Mouse (Mus musculus) retina, embryonic 14.5 days (tissue): ENCODE data around the gene Men1.

Experiments
- DNase-seq: peaks from one replicate; pipeline ENCODE4 v3.0.0-alpha.2; 2015; ENCODE audit warnings: low spot score

Gene Men1

GRCm38 (mm10) chr19:6364317-6364725 lies 29.5 kb downstream of the Men1 start:
- DNase-seq: peak; percentile 91

DNA sequence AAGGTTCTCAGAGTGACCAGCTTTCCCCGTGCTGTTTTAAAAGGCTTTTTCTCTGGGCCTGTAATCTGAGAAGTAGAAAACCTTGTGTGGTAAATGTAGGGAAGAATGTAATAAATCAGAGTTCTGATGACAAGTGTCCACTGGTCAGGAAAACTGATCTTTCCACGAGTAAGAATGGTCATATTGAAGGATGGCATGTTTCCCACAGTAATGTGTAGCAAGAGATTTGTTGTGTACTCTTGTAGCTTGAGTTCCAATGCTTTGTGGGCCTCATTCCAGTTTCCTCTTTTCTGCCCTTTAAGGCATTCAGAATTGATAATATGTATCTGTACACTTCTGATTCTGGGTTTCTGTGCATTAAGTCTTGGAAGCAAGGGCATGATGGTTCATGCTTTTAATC lies 30.1 kb downstream of the Men1 start:
- no peak for DNase-seq

DNA sequence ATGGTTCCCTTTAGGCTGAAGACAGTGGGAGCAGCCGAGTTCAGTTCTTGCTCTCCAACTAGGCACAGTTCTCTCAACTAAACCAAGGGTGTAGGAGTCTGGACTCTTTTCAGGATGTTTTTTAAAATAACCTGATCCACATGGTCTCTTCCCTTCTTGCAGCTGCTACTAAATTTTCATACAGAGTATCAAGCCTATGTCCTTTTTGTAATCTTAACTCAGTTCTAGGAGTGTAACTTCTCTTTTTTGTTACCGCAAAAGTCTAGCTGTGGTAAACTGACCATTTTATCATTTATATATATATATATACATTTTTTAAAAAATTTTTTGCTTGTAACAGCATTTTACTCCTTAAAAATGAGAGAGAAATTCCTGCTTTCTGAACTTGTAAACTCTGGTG lies 35.4 kb downstream of the Men1 start:
- no peak for DNase-seq

DNA sequence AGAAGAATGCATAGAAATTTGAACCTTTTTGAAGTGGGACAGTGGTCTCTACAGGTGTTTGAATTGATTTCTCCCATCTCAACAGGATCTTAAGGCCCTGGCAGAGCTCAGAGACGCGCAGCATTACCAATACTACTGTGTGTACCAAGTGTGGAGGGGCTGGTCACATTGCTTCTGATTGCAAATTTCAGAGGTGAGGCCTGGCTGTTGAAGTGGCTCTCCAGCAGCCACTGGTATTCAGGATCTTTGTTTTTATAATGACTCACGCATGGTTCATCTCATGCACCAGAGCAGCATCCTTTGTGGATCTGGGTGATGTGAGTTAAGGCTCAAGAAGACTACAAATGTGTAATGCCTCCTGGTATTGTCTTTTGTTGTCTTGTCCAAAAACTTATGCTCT lies 37.7 kb downstream of the Men1 start:
- no peak for DNase-seq

- peak; percentile 88 for DNase-seq
Observed at GRCm38 (mm10) chr19:6373539-6374400, 39.0 kb downstream of the Men1 start.

DNA sequence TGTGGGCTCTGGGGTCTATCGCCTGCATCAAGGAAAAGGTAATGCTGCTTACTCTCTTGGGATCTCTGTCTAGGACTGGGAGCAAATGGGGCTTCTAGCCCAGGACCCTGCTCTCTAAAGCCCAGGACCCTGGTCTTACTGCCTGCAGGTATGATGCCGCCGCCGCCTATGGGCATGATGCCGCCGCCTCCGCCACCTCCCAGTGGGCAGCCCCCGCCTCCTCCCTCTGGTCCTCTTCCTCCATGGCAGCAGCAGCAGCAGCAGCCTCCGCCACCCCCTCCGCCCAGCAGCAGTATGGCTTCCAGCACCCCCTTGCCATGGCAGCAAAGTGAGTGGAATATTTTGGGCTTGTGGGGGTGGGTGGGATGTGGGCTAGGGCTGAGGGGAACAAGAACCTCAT lies 39.8 kb downstream of the Men1 start:
- no peak for DNase-seq

- no peak for DNase-seq
Observed at GRCm38 (mm10) chr19:6375423-6376254, 40.9 kb downstream of the Men1 start.

- peak; percentile 69 for DNase-seq
Observed at GRCm38 (mm10) chr19:6376255-6376564, 41.4 kb downstream of the Men1 start.

DNA sequence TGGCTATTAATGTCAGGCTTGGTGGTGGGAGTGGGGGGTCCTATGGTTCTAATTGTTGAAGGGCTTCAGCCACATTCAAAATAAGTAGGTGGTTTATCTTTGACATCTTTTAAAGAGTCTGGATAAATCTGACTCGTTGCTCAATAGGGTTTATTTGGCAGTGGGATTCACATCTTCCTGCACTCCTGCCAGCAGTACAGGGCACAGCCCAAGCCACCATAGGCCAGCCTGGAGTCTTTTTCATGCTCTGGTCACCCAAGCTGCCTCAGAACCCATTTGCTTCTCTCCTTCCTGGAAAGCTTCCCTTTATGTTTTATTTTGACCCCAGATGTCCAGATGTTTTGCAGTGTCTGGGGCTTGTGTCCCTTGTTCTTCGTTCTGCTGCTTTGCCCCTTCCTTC lies 41.9 kb downstream of the Men1 start:
- DNase-seq: no peak

GRCm38 (mm10) chr19:6377327-6378040 lies 42.7 kb downstream of the Men1 start:
- peak; percentile 32 for DNase-seq

DNA sequence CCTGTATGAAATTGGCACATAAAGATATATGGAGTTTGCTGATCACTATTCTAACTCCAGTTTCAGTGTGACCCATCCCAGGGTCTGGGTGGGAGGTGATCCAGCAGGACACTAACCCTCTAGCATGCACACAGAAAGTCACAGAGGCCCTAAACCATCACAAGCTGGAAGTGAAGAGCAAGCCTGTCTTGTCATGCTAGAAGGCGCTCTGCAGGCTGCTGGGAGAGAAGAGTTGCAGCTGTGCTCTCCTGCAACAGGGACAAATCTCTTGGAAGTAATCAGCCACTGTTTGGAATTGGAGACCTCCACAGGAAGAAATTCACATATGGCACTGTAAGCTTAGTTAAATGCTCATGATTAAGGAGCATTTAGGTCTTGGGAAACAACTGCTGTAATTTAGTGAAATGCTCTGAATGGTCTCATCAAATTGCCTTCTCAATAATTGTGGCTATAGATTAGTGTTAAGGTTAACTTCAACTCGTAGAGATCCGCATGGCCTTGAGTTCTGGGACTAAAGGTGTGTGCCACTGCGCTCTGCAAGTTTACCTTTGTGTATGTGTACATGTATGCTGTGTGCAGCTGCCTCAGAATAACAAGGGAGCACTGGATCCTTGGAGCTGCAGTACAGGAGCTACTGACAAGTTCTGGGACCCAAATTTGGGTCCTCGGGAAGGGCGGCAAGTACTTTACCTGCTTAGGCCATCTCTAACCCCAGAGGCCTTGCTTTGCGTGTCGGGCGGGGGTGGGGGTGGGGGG lies 45.8 kb downstream of the Men1 start:
- no peak for DNase-seq

DNA sequence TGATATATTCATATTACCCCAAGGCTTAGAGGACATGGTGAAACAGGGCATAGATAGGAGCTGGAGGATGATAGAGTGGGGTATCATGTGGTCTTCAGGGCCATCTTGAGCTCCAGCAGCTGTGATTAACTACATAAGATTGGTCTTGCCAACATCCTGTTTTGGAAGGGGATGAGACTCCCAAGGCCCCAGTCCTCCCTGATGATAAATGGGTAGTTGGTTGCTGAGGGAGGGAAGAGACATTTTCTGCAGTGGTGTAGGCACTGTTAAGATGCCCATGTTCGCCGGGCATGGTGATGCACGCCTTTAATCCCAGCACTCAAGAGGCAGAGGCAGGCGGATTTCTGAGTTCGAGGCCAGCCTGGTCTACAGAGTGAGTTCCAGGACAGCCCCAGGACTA lies 46.5 kb downstream of the Men1 start:
- DNase-seq: no peak

- no peak for DNase-seq
Observed at GRCm38 (mm10) chr19:6382323-6382924, 47.6 kb downstream of the Men1 start.

- no peak for DNase-seq
Observed at GRCm38 (mm10) chr19:6383470-6383869, 48.7 kb downstream of the Men1 start.

- DNase-seq: peak; percentile 66
Observed at GRCm38 (mm10) chr19:6384128-6384527, 49.3 kb downstream of the Men1 start, which contains the start of gene Pygm. Gene Pygm, plus strand, starts transcription at chr19:6384399.

- no peak for DNase-seq
Observed at GRCm38 (mm10) chr19:6384954-6385353, 50.2 kb downstream of the Men1 start.

GRCm38 (mm10) chr19:6385419-6385818 lies 50.6 kb downstream of the Men1 start:
- DNase-seq: no peak

DNA sequence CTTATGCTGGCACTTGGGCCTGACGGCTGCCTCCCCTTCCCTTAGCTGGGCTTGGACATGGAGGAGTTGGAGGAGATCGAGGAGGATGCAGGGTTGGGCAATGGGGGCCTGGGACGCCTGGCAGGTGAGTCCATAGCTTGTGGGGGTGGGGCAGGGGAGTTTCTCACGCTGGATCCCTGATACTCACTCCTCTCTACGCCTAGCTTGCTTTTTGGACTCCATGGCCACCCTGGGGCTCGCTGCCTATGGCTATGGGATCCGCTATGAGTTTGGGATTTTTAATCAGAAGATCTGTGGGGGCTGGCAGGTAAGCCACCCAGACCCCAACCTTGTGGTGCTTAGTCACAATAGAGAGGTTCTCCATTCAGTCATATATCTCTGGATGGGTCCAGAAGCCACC lies 51.0 kb downstream of the Men1 start:
- DNase-seq: no peak

DNA sequence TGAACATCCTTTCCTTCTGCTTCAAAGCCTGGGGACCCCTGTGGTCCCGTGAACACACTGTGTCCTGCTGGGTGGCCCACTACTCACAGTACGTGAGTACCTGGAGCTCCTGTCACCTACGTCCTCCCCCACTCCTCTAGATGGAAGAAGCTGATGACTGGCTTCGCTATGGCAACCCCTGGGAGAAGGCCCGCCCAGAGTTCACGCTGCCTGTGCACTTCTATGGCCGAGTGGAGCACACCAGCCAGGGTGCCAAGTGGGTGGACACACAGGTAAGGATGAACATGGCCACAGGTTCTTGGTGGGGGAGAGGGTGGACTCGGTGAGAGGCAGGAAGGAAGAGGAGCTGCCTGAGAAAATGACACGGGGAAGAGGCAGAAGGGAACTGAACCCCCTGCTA lies 51.5 kb downstream of the Men1 start:
- no peak for DNase-seq

GRCm38 (mm10) chr19:6388006-6388405 lies 53.2 kb downstream of the Men1 start:
- no peak for DNase-seq

DNA sequence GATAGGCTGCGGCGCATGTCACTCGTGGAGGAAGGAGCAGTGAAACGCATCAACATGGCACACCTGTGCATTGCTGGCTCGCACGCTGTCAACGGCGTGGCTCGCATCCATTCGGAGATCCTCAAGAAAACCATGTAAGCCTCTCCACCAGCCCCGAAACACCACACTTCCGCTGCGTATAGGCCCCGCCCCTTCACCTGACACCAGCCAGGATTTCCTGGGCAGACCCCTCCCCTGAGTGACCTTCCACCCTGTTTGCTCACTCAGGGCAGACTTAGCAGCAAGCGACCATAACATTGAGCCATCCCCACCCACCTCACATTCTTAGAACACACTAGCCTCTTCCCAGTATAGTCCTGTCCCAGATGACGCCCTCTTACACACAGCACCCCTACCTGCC lies 55.0 kb downstream of the Men1 start:
- peak; percentile 22 for DNase-seq
